Mouse (Mus musculus) heart, embryonic 11.5 days (tissue): ENCODE results near the gene Tmem135. TPM values are rescaled to one million over a fixed set of nuclear protein-coding genes. Genes with fewer than 3 reads are reported as not detected.

Source experiments
- ATAC-seq: fragments of 200-750 bp; cut with Nextera tagmentation; replicated peaks from 2 replicates; pipeline ENCODE4 v1.8.0; 2017; ENCODE audit warnings: moderate library complexity; ENCODE audit not compliant: insufficient number of reproducible peaks, low FRiP score, low TSS enrichment
- H3K27ac ChIP-seq: fragments of 300-500 bp; sonication (generic); 2 replicates; pipeline ENCODE4 v1.5.1; 2014; ENCODE audit warnings: mild to moderate bottlenecking, low read depth, low read length
- H3K27me3 ChIP-seq: fragments of 300-500 bp; sonication (generic); 2 replicates; pipeline ENCODE4 v1.6.1; 2014; ENCODE audit warnings: mild to moderate bottlenecking, low read length, mixed read lengths; ENCODE audit not compliant: control insufficient read depth, insufficient read depth
- H3K36me3 ChIP-seq: fragments of 300-500 bp; sonication (generic); 2 replicates; pipeline ENCODE4 v1.6.1; 2014; ENCODE audit warnings: mild to moderate bottlenecking, low read length, moderate library complexity, mixed read lengths; ENCODE audit not compliant: control insufficient read depth, insufficient read depth
- H3K4me1 ChIP-seq: fragments of 300-500 bp; sonication (generic); 2 replicates; pipeline ENCODE4 v1.6.1; 2014; ENCODE audit warnings: low read length; ENCODE audit not compliant: control insufficient read depth, insufficient read depth
- H3K4me2 ChIP-seq: fragments of 300-500 bp; sonication (generic); 2 replicates; pipeline ENCODE4 v1.6.1; 2014; ENCODE audit warnings: mild to moderate bottlenecking, moderate library complexity
- H3K4me3 ChIP-seq: fragments of 300-500 bp; sonication (generic); 2 replicates; pipeline ENCODE4 v1.5.1; 2014; ENCODE audit warnings: low read depth, low read length
- H3K9ac ChIP-seq: fragments of 300-500 bp; sonication (generic); 2 replicates; pipeline ENCODE4 v1.6.1; 2014; ENCODE audit warnings: mild to moderate bottlenecking, low read depth, low read length, moderate library complexity
- H3K9me3 ChIP-seq: fragments of 300-500 bp; sonication (generic); replicated peaks from 2 replicates; pipeline ENCODE4 v1.6.1; 2016; ENCODE audit warnings: low read length; ENCODE audit not compliant: control insufficient read depth
- WGBS: fragments of 180-500 bp; shearing (Covaris S2); extraction: QIAGEN DNeasy Blood & Tissue Kit; methylation state at CpG from one replicate; pipeline ENCODE4 v1.1.7; 2014; ENCODE audit not compliant: insufficient replicate concordance; 5-methylcytosine and 5-hydroxymethylcytosine counted together
- polyA plus RNA-seq: library from polyadenylated mRNA; unstranded; fragments of >200 nt; fragmentation: Nextera tagmentation; extraction: Ambion mirVana; gene quantifications from 2 replicates; pipeline ENCODE4 v1.2.1, GENCODE M21; 2014

The Tmem135 gene
- polyA plus RNA-seq, 1 experiment from 2014 or later, result 27.2 TPM

- ATAC-seq, result peak; percentile 78
- H3K4me1 ChIP-seq, result peaks cover 26% of the 10 kb centered on the region
- 4% methylated on average over 3 of the region's 3 CpGs for WGBS
- peak overlapping the region; percentile 73 for H3K27ac ChIP-seq
- H3K27me3 ChIP-seq, result no peaks in the 10 kb centered on the region
- H3K36me3 ChIP-seq, result no peaks in the 10 kb centered on the region
- no peak overlapping the region for H3K4me3 ChIP-seq
- H3K9ac ChIP-seq, result no peak overlapping the region
- peak overlapping the region; percentile 14; the same call in 1 of the 2 replicates for H3K4me2 ChIP-seq
- H3K9me3 ChIP-seq, result no peaks in the 10 kb centered on the region
These were observed 36.4 kb downstream of the Tmem135 start for GRCm38 (mm10) chr7:89367643-89368042.

GRCm38 (mm10) chr7:89365135-89365880, 38.7 kb downstream of the Tmem135 start:
- Histone ChIP-seq H3K9ac (no peak overlapping the region), H3K9me3 (no peaks in the 10 kb centered on the region), H3K4me3 (no peak overlapping the region), H3K4me1 (peaks cover 17% of the 10 kb centered on the region), H3K36me3 (no peaks in the 10 kb centered on the region), H3K4me2 (no peak overlapping the region), H3K27ac (no peak overlapping the region), H3K27me3 (no peaks in the 10 kb centered on the region)
- 81% methylated on average over 10 of the region's 10 CpGs for WGBS
- ATAC-seq, result no peak

- no peaks in the 10 kb centered on the region for H3K36me3 ChIP-seq
- peaks cover 17% of the 10 kb centered on the region for H3K4me1 ChIP-seq
- H3K4me2 ChIP-seq, result no peak overlapping the region
- no peak for ATAC-seq
- H3K9ac ChIP-seq, result no peak overlapping the region
- no peaks in the 10 kb centered on the region for H3K27me3 ChIP-seq
- H3K9me3 ChIP-seq, result no peaks in the 10 kb centered on the region
- no peak overlapping the region for H3K4me3 ChIP-seq
- no peak overlapping the region for H3K27ac ChIP-seq
- 75% methylated on average over 5 of the region's 5 CpGs for WGBS
These were observed 40.0 kb downstream of the Tmem135 start for GRCm38 (mm10) chr7:89363975-89364374.

GRCm38 (mm10) chr7:89356307-89356706, 47.7 kb downstream of the Tmem135 start:
- no peak for ATAC-seq
- Histone ChIP-seq H3K4me1 (no peaks in the 10 kb centered on the region), H3K27me3 (no peaks in the 10 kb centered on the region), H3K9ac (no peak overlapping the region), H3K9me3 (no peaks in the 10 kb centered on the region), H3K4me2 (no peak overlapping the region), H3K27ac (no peak overlapping the region), H3K4me3 (no peak overlapping the region), H3K36me3 (no peaks in the 10 kb centered on the region)
- 76% methylated on average over 4 of the region's 4 CpGs for WGBS

GRCm38 (mm10) chr7:89355519-89356255, 48.3 kb downstream of the Tmem135 start:
- Histone ChIP-seq H3K4me3 (no peak overlapping the region), H3K27ac (no peak overlapping the region), H3K4me2 (no peak overlapping the region), H3K9me3 (no peaks in the 10 kb centered on the region), H3K4me1 (no peaks in the 10 kb centered on the region), H3K9ac (no peak overlapping the region), H3K36me3 (no peaks in the 10 kb centered on the region), H3K27me3 (no peaks in the 10 kb centered on the region)
- no peak for ATAC-seq
- WGBS, result 72% methylated on average over 8 of the region's 8 CpGs

GRCm38 (mm10) chr7:89342021-89342420, 62.0 kb downstream of the Tmem135 start:
- no peak for ATAC-seq

GRCm38 (mm10) chr7:89339808-89340207, 64.2 kb downstream of the Tmem135 start:
- Histone ChIP-seq H3K4me1 (peaks cover 15% of the 10 kb centered on the region), H3K4me2 (no peak overlapping the region), H3K9ac (no peak overlapping the region), H3K27ac (no peak overlapping the region), H3K36me3 (no peaks in the 10 kb centered on the region), H3K9me3 (no peaks in the 10 kb centered on the region), H3K27me3 (no peaks in the 10 kb centered on the region), H3K4me3 (no peak overlapping the region)
- WGBS, result 82% methylated on average over 1 of the region's 1 CpGs
- no peak for ATAC-seq

More at GRCm38 (mm10) chr7:89342021-89342420, 62.0 kb downstream of the Tmem135 start:
- Histone ChIP-seq H3K27me3 (no peaks in the 10 kb centered on the region), H3K9ac (no peak overlapping the region), H3K9me3 (no peaks in the 10 kb centered on the region), H3K36me3 (no peaks in the 10 kb centered on the region), H3K4me1 (peaks cover 9% of the 10 kb centered on the region), H3K4me2 (no peak overlapping the region), H3K4me3 (no peak overlapping the region), H3K27ac (no peak overlapping the region)

- Histone ChIP-seq H3K4me3 (peak overlapping the region; percentile 75), H3K9ac (peak overlapping the region; percentile 87; the same call in 1 of the 2 replicates), H3K27ac (peak overlapping the region; percentile 31; the same call in 1 of the 2 replicates), H3K9me3 (no peaks in the 10 kb centered on the region), H3K4me2 (peak overlapping the region; percentile 86), H3K4me1 (peaks cover 15% of the 10 kb centered on the region), H3K27me3 (no peaks in the 10 kb centered on the region), H3K36me3 (no peaks in the 10 kb centered on the region)
- no peak; the same call in 1 of the 2 replicates for ATAC-seq
These were observed 64.9 kb downstream of the Tmem135 start for GRCm38 (mm10) chr7:89339142-89339435.
